Mouse (Mus musculus) kidney, embryonic 16.5 days (tissue): ENCODE data around the gene Pspn. TPM values are rescaled to one million over a fixed set of nuclear protein-coding genes. Genes with fewer than 3 reads are reported as not detected.

Source experiments
- ATAC-seq: fragments of 200-750 bp; cut with Nextera tagmentation; 2 replicates; pipeline ENCODE4 v1.8.0; 2017; ENCODE audit warnings: moderate TSS enrichment; ENCODE audit not compliant: low FRiP score, low TSS enrichment
- H3K27ac ChIP-seq: fragments of 300-500 bp; sonication (generic); 2 replicates; pipeline ENCODE4 v1.5.1; 2014; ENCODE audit warnings: low read length
- H3K27me3 ChIP-seq: fragments of 300-500 bp; sonication (generic); 2 replicates; pipeline ENCODE4 v1.6.1; 2014; ENCODE audit warnings: low read length, control low read depth, mixed read lengths; ENCODE audit not compliant: insufficient read depth
- H3K36me3 ChIP-seq: fragments of 300-500 bp; sonication (generic); 2 replicates; pipeline ENCODE4 v1.6.1; 2014; ENCODE audit warnings: low read length, control low read depth, mixed read lengths; ENCODE audit not compliant: insufficient read depth
- H3K4me1 ChIP-seq: fragments of 300-500 bp; sonication (generic); 2 replicates; pipeline ENCODE4 v1.6.1; 2014; ENCODE audit warnings: low read length, control low read depth, mixed read lengths; ENCODE audit not compliant: insufficient read depth
- H3K4me2 ChIP-seq: fragments of 300-500 bp; sonication (generic); replicated peaks from 2 replicates; pipeline ENCODE4 v1.6.1; 2014; ENCODE audit warnings: low read depth, low read length
- H3K4me3 ChIP-seq: fragments of 300-500 bp; sonication (generic); 2 replicates; pipeline ENCODE4 v1.5.1; 2014; ENCODE audit warnings: mild to moderate bottlenecking, low read length
- H3K9ac ChIP-seq: fragments of 300-500 bp; sonication (generic); replicated peaks from 2 replicates; pipeline ENCODE4 v1.6.1; 2014; ENCODE audit warnings: low read length
- H3K9me3 ChIP-seq: fragments of 300-500 bp; sonication (generic); 2 replicates; pipeline ENCODE4 v1.6.1; 2016; ENCODE audit warnings: low read length, control low read depth
- WGBS: fragments of 180-500 bp; shearing (Covaris S2); extraction: QIAGEN DNeasy Blood & Tissue Kit; methylation state at CpG from one replicate; pipeline ENCODE4 v1.1.7; 2014; 5-methylcytosine and 5-hydroxymethylcytosine counted together
- polyA plus RNA-seq: library from polyadenylated mRNA; unstranded; fragments of >200 nt; fragmentation: Nextera tagmentation; extraction: Ambion mirVana; gene quantifications from 2 replicates; pipeline ENCODE4 v1.2.1, GENCODE M21; 2015

Pspn gene
- polyA plus RNA-seq, 1 experiment from 2014 or later = 0.64 TPM

DNA sequence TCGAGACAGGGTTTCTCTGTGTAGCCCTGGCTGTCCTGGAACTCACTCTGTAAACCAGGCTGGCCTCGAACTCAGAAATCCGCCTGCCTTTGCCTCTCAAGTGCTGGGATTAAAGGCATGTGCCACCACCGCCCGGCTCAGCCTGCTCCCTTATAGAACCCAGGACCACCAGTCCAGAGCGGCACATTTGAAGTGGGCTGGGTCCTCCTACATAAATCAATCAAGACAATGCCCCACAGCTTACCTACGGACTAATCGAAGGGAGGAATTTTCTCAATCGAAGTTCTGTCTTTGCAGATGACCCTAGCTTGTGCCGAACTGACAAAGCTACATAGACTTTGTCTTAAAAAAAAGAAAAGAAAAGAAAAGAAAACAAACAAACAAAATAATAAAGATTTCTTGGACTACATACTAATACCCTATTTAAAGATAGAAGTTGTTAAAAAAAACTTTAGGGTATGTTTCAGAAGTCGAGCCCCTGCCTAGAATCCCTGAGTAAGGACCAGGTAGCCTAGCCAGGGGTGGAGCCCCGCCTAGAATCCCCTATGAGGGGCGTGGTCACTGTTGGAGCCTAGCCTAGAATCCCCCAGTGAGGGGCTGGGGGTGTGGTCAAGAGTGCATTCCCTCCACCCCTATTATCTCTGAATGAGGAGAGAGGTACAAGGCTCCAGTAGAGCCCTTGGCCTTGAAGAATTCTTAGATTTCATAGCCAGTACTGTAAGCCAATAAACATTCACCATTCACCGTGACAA lies 25.7 kb downstream of the Pspn start:
- 68% methylated on average over 13 of the region's 14 CpGs for WGBS
- no peak for ATAC-seq
- Histone ChIP-seq H3K36me3 (no peaks in the 10 kb centered on the region), H3K9ac (no peak overlapping the region), H3K9me3 (no peaks in the 10 kb centered on the region), H3K27me3 (0 out of 2 replicates have a peak, but pooled peaks cover 3% of the 10 kb centered on the region), H3K27ac (no peak overlapping the region), H3K4me2 (no peak overlapping the region), H3K4me1 (no peaks in the 10 kb centered on the region), H3K4me3 (no peak overlapping the region)

DNA sequence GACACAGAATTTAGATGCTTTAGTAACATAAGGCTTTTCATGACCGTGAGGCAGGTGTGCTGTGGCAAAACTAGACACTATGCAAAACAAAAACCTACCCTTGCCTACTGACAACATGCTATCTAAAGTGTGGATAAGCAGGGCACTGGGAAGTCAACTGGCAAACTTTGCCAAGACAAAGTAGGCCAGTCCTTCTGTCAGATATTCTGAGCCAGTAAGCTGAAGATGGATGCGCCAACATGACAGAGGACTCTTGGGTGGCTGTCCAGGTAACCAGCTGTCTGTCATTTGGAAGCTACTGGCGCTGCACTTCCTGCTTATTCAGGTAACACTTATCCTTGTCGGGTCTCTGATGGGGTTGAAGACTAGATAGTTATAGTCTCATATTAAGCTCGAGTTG lies 29.7 kb downstream of the Pspn start:
- Histone ChIP-seq H3K4me3 (no peak overlapping the region), H3K4me2 (no peak overlapping the region), H3K4me1 (no peaks in the 10 kb centered on the region), H3K36me3 (no peaks in the 10 kb centered on the region), H3K27me3 (0 out of 2 replicates have a peak, but pooled peaks cover 3% of the 10 kb centered on the region), H3K9me3 (no peaks in the 10 kb centered on the region), H3K9ac (no peak overlapping the region), H3K27ac (no peak overlapping the region)
- 70% methylated on average over 5 of the region's 5 CpGs for WGBS
- ATAC-seq = no peak

DNA sequence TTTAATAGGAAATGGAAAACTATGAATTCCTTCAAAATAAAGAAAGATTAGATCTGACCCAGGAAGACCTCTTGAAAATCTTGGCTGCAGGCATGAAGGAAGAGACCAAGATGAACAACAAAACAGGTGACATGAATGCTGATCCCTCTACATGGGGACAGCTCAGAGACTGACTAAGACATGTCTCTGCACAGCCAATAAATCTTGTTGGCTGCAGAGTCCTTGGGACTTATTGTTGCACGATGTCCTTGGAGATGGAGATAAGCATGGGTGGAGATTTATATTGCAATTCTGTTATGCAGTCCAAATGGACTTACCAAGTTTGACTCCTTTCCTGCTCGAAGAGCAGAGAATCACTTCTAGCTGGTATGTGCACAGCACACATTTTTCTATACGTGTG lies 30.5 kb downstream of the Pspn start:
- Histone ChIP-seq H3K4me1 (no peaks in the 10 kb centered on the region), H3K4me3 (no peak overlapping the region), H3K9me3 (no peaks in the 10 kb centered on the region), H3K27me3 (0 out of 2 replicates have a peak, but pooled peaks cover 3% of the 10 kb centered on the region), H3K9ac (no peak overlapping the region), H3K36me3 (no peaks in the 10 kb centered on the region), H3K4me2 (no peak overlapping the region), H3K27ac (no peak overlapping the region)
- ATAC-seq = no peak
- 57% methylated on average over 3 of the region's 3 CpGs for WGBS

DNA sequence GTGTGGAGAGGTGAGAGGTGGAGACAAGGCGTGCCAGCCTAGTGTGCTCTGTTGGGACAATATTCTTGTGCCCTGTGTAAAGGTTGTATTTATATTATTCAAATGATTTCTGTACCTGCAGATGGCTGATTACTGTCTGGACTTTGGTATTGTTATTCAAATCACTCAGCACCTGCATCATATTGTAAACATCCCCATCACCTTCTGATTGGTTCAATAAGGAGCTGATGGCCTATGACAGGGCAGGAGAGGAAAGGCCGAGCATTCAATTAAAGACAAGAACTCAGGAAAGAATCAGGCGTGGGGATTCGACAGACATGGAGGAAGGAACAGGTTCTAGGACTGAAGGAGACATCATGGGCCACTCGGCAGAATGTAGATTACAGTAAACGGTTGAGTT lies 36.2 kb downstream of the Pspn start:
- WGBS = 78% methylated on average over 6 of the region's 6 CpGs
- no peaks in the 10 kb centered on the region for H3K27me3 ChIP-seq
- H3K36me3 ChIP-seq = no peaks in the 10 kb centered on the region
- no peaks in the 10 kb centered on the region for H3K9me3 ChIP-seq
- no peak overlapping the region for H3K4me3 ChIP-seq
- no peak for ATAC-seq
- H3K9ac ChIP-seq = no peak overlapping the region
- H3K4me1 ChIP-seq = no peaks in the 10 kb centered on the region
- H3K27ac ChIP-seq = no peak overlapping the region
- H3K4me2 ChIP-seq = no peak overlapping the region

DNA sequence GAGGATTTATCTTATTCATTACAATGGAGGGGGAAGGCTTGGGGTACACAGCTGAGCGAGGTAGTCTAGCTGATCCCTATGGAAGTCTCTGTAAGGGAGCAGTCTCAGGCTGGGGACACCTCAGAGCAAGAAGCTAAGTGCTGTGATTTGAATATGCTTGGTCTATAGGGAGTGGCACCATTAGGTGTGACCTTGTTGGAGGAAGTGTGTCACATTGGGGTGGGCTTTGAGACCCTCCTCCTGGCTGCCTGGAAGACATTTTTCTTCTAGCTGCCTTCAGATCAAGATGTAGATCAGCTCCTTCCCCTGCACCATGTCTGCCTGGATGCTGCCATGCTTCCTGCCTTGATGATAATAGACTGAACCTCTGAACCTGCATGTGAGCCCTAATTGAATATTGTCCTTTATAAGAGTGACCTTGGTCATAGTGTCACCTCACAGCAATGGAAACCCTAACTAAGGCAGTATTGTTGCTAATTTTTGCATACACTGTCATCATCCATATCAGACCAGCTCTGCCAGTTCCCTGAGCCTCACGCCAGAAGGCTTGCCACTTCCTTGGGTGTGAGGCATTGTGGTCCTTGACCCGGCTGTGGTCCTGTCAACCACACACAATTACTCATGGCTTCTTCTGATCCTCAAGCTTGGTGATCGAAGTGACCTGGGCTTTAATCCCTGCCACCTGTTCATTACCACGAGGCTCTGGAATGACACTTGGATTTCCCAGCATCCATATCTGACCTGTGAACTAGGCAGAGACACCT lies 37.0 kb downstream of the Pspn start:
- Histone ChIP-seq H3K27me3 (no peaks in the 10 kb centered on the region), H3K4me3 (no peak overlapping the region), H3K9me3 (no peaks in the 10 kb centered on the region), H3K9ac (no peak overlapping the region), H3K4me1 (no peaks in the 10 kb centered on the region), H3K4me2 (no peak overlapping the region), H3K27ac (no peak overlapping the region), H3K36me3 (no peaks in the 10 kb centered on the region)
- 81% methylated on average over 5 of the region's 5 CpGs for WGBS
- no peak for ATAC-seq

DNA sequence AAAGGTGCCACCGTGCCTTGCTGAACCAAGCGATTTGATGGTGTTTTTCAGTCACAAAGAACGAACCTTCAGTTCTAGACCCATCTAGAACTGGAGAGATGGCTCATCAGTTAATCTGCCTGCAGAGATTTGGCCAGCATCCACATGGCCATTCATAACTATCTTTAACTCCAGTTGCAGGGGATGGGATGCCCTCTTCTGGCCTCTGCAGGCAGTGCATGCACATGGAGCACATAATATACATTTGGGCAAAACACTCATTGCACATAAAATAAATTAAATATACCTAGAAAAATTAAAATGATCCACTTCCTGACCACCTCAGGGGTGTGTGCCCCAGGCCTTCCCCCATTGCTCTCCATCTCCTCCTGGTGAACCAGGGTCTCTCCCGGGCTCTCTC lies 37.9 kb downstream of the Pspn start:
- H3K9me3 ChIP-seq = no peaks in the 10 kb centered on the region
- WGBS = 91% methylated on average over 4 of the region's 4 CpGs
- H3K36me3 ChIP-seq = no peaks in the 10 kb centered on the region
- no peak overlapping the region for H3K4me2 ChIP-seq
- H3K27me3 ChIP-seq = no peaks in the 10 kb centered on the region
- no peak overlapping the region for H3K4me3 ChIP-seq
- no peak for ATAC-seq
- no peak overlapping the region for H3K27ac ChIP-seq
- H3K4me1 ChIP-seq = no peaks in the 10 kb centered on the region
- H3K9ac ChIP-seq = no peak overlapping the region

DNA sequence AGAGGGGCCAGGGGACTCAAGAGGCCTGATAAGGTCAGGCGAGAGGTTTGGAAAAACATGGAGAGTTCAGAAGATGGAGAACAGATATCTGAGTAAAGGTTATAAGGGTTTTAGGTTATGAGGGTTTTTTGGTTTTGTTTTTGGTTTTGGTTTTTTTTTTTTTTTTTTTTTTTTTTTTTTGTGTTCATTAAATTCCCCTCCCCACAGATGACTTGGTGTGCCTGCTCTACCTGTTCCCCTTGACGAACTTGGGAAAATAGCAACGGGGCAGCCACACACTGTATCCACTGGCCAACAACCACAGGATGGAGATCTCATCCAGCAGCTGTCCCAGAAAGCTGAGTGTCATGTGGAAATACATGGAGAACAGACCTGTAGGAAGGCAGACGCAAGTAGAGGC lies 41.2 kb downstream of the Pspn start:
- H3K9me3 ChIP-seq = no peaks in the 10 kb centered on the region
- no peak overlapping the region for H3K9ac ChIP-seq
- no peak for ATAC-seq
- no peak overlapping the region for H3K4me2 ChIP-seq
- no peaks in the 10 kb centered on the region for H3K4me1 ChIP-seq
- no peaks in the 10 kb centered on the region for H3K36me3 ChIP-seq
- H3K4me3 ChIP-seq = no peak overlapping the region
- no peaks in the 10 kb centered on the region for H3K27me3 ChIP-seq
- H3K27ac ChIP-seq = no peak overlapping the region
- WGBS = 79% methylated on average over 4 of the region's 4 CpGs

DNA sequence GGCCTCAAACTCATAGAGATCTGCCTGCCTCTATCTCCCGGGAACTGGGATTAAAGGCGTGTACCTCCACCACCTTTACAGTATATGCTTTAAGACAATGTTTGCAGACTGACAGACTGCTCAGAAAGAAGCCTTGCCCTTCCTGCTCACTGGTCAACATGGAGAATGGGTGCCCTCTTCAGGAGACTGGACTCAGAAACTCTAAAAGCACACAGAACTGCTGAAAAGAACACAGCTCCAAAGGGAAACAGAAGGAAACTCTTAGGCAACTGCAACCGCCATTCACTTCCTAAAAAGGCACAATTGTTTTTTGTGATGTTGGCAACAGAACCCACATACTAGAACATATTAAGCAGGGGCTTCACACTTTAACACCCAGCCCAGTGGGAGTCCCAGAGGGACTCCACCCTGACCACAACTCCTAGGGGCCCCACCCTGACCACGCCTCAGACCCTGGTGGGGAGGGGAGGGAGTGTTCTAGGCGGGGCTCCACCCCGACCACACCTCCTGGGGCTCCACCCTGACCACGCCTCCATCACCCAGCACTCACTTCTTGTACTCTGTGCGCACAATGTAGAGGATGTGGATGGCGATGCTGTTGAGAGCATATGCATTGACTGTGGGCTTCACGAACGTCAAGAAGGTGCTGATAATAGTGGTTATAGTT lies 41.9 kb downstream of the Pspn start:
- no peaks in the 10 kb centered on the region for H3K4me1 ChIP-seq
- no peaks in the 10 kb centered on the region for H3K36me3 ChIP-seq
- H3K9me3 ChIP-seq = no peaks in the 10 kb centered on the region
- H3K4me2 ChIP-seq = no peak overlapping the region
- no peak overlapping the region for H3K9ac ChIP-seq
- peak; percentile 69 for ATAC-seq
- WGBS = 31% methylated on average over 11 of the region's 11 CpGs
- H3K27ac ChIP-seq = no peak overlapping the region
- no peaks in the 10 kb centered on the region for H3K27me3 ChIP-seq
- no peak overlapping the region for H3K4me3 ChIP-seq

DNA sequence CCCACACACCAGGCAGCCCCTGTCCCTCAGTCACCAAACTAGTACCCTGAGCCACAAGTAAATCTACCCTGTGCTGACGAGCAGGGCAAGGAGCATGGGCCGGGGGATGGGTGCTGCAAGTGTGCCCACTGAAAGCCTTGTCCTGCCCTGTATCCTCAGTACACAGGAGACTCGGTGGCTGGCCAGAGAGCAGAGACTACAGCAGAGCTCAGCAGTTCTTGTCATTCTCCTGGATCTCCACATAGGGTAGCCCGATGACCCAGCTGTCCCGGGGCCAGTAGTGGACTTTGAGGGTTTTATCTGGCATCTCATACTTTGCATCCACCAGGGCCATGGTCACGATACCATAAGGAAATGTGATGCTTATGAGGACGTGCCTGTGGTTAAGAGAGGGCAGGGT lies 44.9 kb downstream of the Pspn start:
- Histone ChIP-seq H3K4me2 (no peak overlapping the region), H3K9me3 (no peaks in the 10 kb centered on the region), H3K9ac (no peak overlapping the region), H3K27me3 (no peaks in the 10 kb centered on the region), H3K36me3 (no peaks in the 10 kb centered on the region), H3K4me1 (no peaks in the 10 kb centered on the region), H3K4me3 (no peak overlapping the region), H3K27ac (no peak overlapping the region)
- WGBS = 87% methylated on average over 7 of the region's 7 CpGs
- no peak for ATAC-seq

DNA sequence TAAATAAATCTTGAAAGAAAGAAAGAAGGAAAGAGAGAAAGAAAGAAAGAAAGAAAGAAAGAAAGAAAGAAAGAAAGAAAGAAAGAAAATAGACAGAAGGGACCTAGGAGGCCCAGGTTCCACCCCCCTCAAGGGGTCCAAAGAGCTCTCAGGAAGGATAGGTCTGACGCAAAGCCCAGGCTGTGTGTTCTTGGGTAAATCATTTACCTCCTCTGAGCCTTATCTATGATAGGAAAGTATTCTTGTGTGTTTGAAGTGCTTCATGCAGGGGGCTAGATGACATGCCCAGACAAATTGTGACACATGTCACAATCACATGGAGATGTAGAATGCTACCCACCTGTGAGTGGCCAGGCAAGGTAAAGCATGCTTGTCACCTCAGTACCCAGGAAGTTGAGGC lies 47.2 kb downstream of the Pspn start:
- H3K27ac ChIP-seq = no peak overlapping the region
- no peak overlapping the region for H3K4me3 ChIP-seq
- no peaks in the 10 kb centered on the region for H3K27me3 ChIP-seq
- no peaks in the 10 kb centered on the region for H3K36me3 ChIP-seq
- 69% methylated on average over 1 of the region's 1 CpGs for WGBS
- no peak overlapping the region for H3K4me2 ChIP-seq
- ATAC-seq = no peak
- no peaks in the 10 kb centered on the region for H3K4me1 ChIP-seq
- no peaks in the 10 kb centered on the region for H3K9me3 ChIP-seq
- H3K9ac ChIP-seq = no peak overlapping the region
